ENCODE assay signal across 16 mouse cellular contexts in genomic region chrX:10787057-10787456, GRCm38 (mm10).
DNase-seq lines count a peak whose midpoint lies in the region; ATAC-seq and TF ChIP-seq lines count a peak whose summit lies in the region.
"Had no signal": no experiment of that assay in that cellular context is flagged by ENCODE, and none has a peak within 500 bp of the region (broad histone marks: within the 10 kb centered on the region; RNA-seq: fewer than 3 reads in every experiment).

No protein-coding gene starts in this region.

- H3K36me3 ChIP-seq in liver, embryonic 12.5 days = no peaks in the 10 kb centered on the region
- H3K36me3 ChIP-seq in ES-E14 (ENCODE audit: control insufficient read depth, insufficient read depth, low read length, poor library complexity, severe bottlenecking) = no peaks in the 10 kb centered on the region
- H3K36me3 ChIP-seq in stomach, postnatal 0 days (ENCODE audit: control insufficient read depth, insufficient read depth, low read length) = no peaks in the 10 kb centered on the region
- H3K36me3 ChIP-seq: embryonic facial prominence, embryonic 13.5 days; neural tube, embryonic 13.5 days had no signal

- H3K4me3 ChIP-seq in liver, embryonic 12.5 days = no peak overlapping the region
- no peak overlapping the region for H3K4me3 ChIP-seq in ES-E14 (ENCODE audit: insufficient read depth in 1 of 2, low read depth in 1 of 2, low read length in 2 of 2, poor library complexity in 1 of 2, severe bottlenecking in 1 of 2)
- no peak overlapping the region for H3K4me3 ChIP-seq in stomach, postnatal 0 days (ENCODE audit: low read depth, low read length)
- H3K4me3 ChIP-seq: embryonic facial prominence, embryonic 13.5 days; neural tube, embryonic 13.5 days had no signal

- no peak overlapping the region for H3K9ac ChIP-seq in liver, embryonic 12.5 days
- H3K9ac ChIP-seq in ES-E14 (ENCODE audit: insufficient read depth, low read depth, low read length, poor library complexity, severe bottlenecking) = no peak overlapping the region
- no peak overlapping the region for H3K9ac ChIP-seq in stomach, postnatal 0 days (ENCODE audit: low read length)
- H3K9ac ChIP-seq: embryonic facial prominence, embryonic 13.5 days; neural tube, embryonic 13.5 days had no signal

- WGBS in liver, embryonic 12.5 days (ENCODE audit: insufficient replicate concordance) = 76% methylated on average over 2 of the region's 2 CpGs
- WGBS in stomach, postnatal 0 days = 82% methylated on average over 2 of the region's 2 CpGs

- H3K4me1 ChIP-seq in liver, embryonic 12.5 days = no peaks in the 10 kb centered on the region
- H3K4me1 ChIP-seq in ES-E14 (ENCODE audit: control insufficient read depth in 2 of 2, insufficient read depth in 2 of 2, low read length in 2 of 2, poor library complexity in 1 of 2) = no peaks in the 10 kb centered on the region
- no peaks in the 10 kb centered on the region for H3K4me1 ChIP-seq in stomach, postnatal 0 days (replicated peaks; ENCODE audit: control insufficient read depth, insufficient read depth)
- H3K4me1 ChIP-seq: embryonic facial prominence, embryonic 13.5 days; neural tube, embryonic 13.5 days had no signal

- no peak for TF ChIP-seq POLR2A in brain, embryonic 14.5 days (IDR thresholded peaks at IDR 0.05; ENCODE audit: borderline replicate concordance, extremely low read depth, insufficient read depth, insufficient read length, poor library complexity, severe bottlenecking)

- H3K27ac ChIP-seq in liver, embryonic 12.5 days = no peak overlapping the region
- H3K27ac ChIP-seq in ES-E14 (ENCODE audit: insufficient read depth, low read depth, low read length, poor library complexity, severe bottlenecking) = no peak overlapping the region
- H3K27ac ChIP-seq in stomach, postnatal 0 days (replicated peaks) = no peak overlapping the region
- H3K27ac ChIP-seq: embryonic facial prominence, embryonic 13.5 days; neural tube, embryonic 13.5 days had no signal

- TF ChIP-seq EP300 in stomach, postnatal 0 days (optimal IDR thresholded peaks at IDR 0.05) = no peak

- TF ChIP-seq CTCF in brain, embryonic 14.5 days (IDR thresholded peaks at IDR 0.05; ENCODE audit: borderline replicate concordance, extremely low read depth, insufficient read depth, insufficient read length) = peak; percentile 5; the same call in 1 of the 2 replicates
- peak; percentile 35; the same call in 1 of the 2 replicates for TF ChIP-seq CTCF in stomach, postnatal 0 days (IDR thresholded peaks at IDR 0.05; ENCODE audit: low read depth)

- H3K27me3 ChIP-seq in liver, embryonic 12.5 days (replicated peaks) = no peaks in the 10 kb centered on the region; the same call in 1 of the 2 replicates
- H3K27me3 ChIP-seq in stomach, postnatal 0 days (ENCODE audit: control insufficient read depth, insufficient read depth, low read length) = no peaks in the 10 kb centered on the region
- H3K27me3 ChIP-seq: embryonic facial prominence, embryonic 13.5 days; neural tube, embryonic 13.5 days had no signal

- H3K4me2 ChIP-seq in liver, embryonic 12.5 days = no peak overlapping the region
- H3K4me2 ChIP-seq in stomach, postnatal 0 days (replicated peaks; ENCODE audit: low read depth) = no peak overlapping the region
- H3K4me2 ChIP-seq: embryonic facial prominence, embryonic 13.5 days; neural tube, embryonic 13.5 days had no signal

- in situ Hi-C loops in ES-E14 (cut with MboI; ENCODE audit: low sequenced_read_pairs in 2 of 2, unreplicated experiment in 2 of 2) = no loop called here

- H3K9me3 ChIP-seq in liver, embryonic 12.5 days (replicated peaks) = no peaks in the 10 kb centered on the region
- no peaks in the 10 kb centered on the region for H3K9me3 ChIP-seq in ES-E14 (ENCODE audit: control insufficient read depth, insufficient read depth, low read depth, low read length)
- no peaks in the 10 kb centered on the region for H3K9me3 ChIP-seq in stomach, postnatal 0 days (ENCODE audit: control insufficient read depth, low read length)
- H3K9me3 ChIP-seq: embryonic facial prominence, embryonic 13.5 days; neural tube, embryonic 13.5 days had no signal

- DNase-seq in liver (peak; percentile 19), ES-E14 (ENCODE audit: low read depth, low spot score) (peak; percentile 7)
- no peak for DNase-seq in brain, embryonic 14.5 days (ENCODE audit: low read depth)
- DNase-seq in stomach, postnatal 0 days (ENCODE audit: low spot score) = no peak
- no peak for DNase-seq in spleen, postnatal 4 days (ENCODE audit: low spot score in 2 of 2)
- no peak for DNase-seq in right cerebral cortex, postnatal 25 days
- DNase-seq in left cerebral cortex, adult 8-10 months (ENCODE audit: low spot score in 2 of 2) = no peak
- DNase-seq: adrenal gland, postnatal 14 days; gastrocnemius, postnatal 36 days; heart, postnatal 10 days; midbrain, embryonic 14.5 days had no signal

- no peak for ATAC-seq in liver, embryonic 12.5 days
- ATAC-seq in stomach, postnatal 0 days (ENCODE audit: low FRiP score, low TSS enrichment) = no peak
- ATAC-seq: forebrain, embryonic 14.5 days; inflammation-experienced regulatory T-cells, adult 6 months had no signal

TF ChIP-seq in ES-E14, 5 proteins besides CTCF, POLR2A, EP300 and RAD21:
- TF ChIP-seq ZNF384 (IDR thresholded peaks at IDR 0.05; ENCODE audit: low read depth, low read length) (no peak), ZC3H11A (IDR thresholded peaks at IDR 0.05; ENCODE audit: borderline replicate concordance, low read depth, low read length) (peak; percentile 57; the same call in 1 of the 2 replicates)

Comparison
In these comparisons a context has a peak if more than half of its experiments do, and no peak if none do; other contexts are left out.
1. DNase-seq: peak in liver (single experiment) and ES-E14 (single experiment); none in brain, embryonic 14.5 days (single experiment), stomach, postnatal 0 days (single experiment), spleen, postnatal 4 days (0 of 2), right cerebral cortex, postnatal 25 days (single experiment) and left cerebral cortex, adult 8-10 months (0 of 2).